Mouse (Mus musculus) hindbrain, embryonic 14.5 days (tissue): ENCODE data around the gene Lhx3. TPM values are rescaled to one million over a fixed set of nuclear protein-coding genes. Genes with fewer than 3 reads are reported as not detected.

Source experiments
- ATAC-seq: fragments of 200-750 bp; cut with Nextera tagmentation; 2 replicates; pipeline ENCODE4 v1.8.0; 2017; ENCODE audit warnings: moderate number of reproducible peaks, mild to moderate bottlenecking, moderate TSS enrichment, moderate library complexity; ENCODE audit not compliant: low FRiP score
- DNase-seq: peaks from one replicate; pipeline ENCODE4 v3.0.0-alpha.2; 2015; ENCODE audit warnings: low spot score
- H3K27ac ChIP-seq: fragments of 300-500 bp; sonication (generic); 2 replicates; pipeline ENCODE4 v1.5.1; 2014; ENCODE audit warnings: mild to moderate bottlenecking, moderate library complexity
- H3K27me3 ChIP-seq: fragments of 300-500 bp; sonication (generic); 2 replicates; pipeline ENCODE4 v1.6.1; 2014; ENCODE audit warnings: mild to moderate bottlenecking, low read length, mixed read lengths; ENCODE audit not compliant: control insufficient read depth, insufficient read depth
- H3K36me3 ChIP-seq: fragments of 300-500 bp; sonication (generic); replicated peaks from 2 replicates; pipeline ENCODE4 v1.6.1; 2014; ENCODE audit not compliant: control insufficient read depth, insufficient read depth
- H3K4me1 ChIP-seq: fragments of 300-500 bp; sonication (generic); replicated peaks from 2 replicates; pipeline ENCODE4 v1.6.1; 2014; ENCODE audit warnings: antibody characterized with exemption, low read length, mixed read lengths; ENCODE audit not compliant: control insufficient read depth, insufficient read depth
- H3K4me2 ChIP-seq: fragments of 300-500 bp; sonication (generic); replicated peaks from 2 replicates; pipeline ENCODE4 v1.6.1; 2014; ENCODE audit warnings: mild to moderate bottlenecking, moderate library complexity
- H3K4me3 ChIP-seq: fragments of 300-500 bp; sonication (generic); replicated peaks from 2 replicates; pipeline ENCODE4 v1.5.1; 2014; ENCODE audit warnings: mild to moderate bottlenecking, low read length
- H3K9ac ChIP-seq: fragments of 300-500 bp; sonication (generic); 2 replicates; pipeline ENCODE4 v1.6.1; 2014
- H3K9me3 ChIP-seq: fragments of 300-500 bp; sonication (generic); 2 replicates; pipeline ENCODE4 v1.6.1; 2016; ENCODE audit warnings: low read length; ENCODE audit not compliant: control insufficient read depth
- WGBS: fragments of 180-500 bp; shearing (Covaris S2); extraction: QIAGEN DNeasy Blood & Tissue Kit; methylation state at CpG from one replicate; pipeline ENCODE4 v1.1.7; 2014; 5-methylcytosine and 5-hydroxymethylcytosine counted together
- polyA plus RNA-seq: library from polyadenylated mRNA; unstranded; fragments of >200 nt; fragmentation: Nextera tagmentation; extraction: Ambion mirVana; gene quantifications from 2 replicates; pipeline ENCODE4 v1.2.1, GENCODE M21; 2014

Lhx3 gene
- polyA plus RNA-seq, 1 experiment from 2014 or later = 5.8 TPM

DNA sequence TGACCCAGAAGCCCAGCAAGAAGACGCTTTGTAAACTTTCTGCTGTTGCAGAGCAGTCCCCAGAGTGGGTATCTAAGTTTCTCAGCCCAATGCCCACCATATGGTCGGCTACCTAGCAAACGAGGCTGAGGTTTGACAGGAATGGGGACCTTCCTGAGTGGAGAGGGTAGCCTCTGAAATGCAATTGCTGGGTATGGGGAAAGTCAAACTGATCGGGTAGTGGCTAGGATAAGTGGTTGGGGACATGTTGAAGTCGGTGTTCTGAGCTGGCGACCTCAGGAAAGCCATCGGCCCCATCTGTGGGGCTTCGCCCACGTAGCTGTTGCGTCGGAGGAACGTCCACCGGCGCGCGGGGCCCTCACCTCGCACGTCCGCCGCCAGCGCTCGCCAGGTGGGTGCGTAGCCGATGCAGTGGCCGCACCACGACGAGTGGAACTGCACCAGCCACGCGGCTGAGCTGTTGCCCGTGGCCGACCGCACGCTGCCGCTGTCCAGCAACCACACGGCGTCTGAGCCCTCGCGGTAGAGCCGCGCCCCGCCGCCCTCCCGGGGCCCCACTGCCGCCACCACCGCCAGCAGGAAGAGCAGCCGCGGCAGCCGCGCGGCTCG is 28.7 kb upstream of the Lhx3 start:
- ATAC-seq = peak; percentile 78
- H3K27me3 ChIP-seq = no peaks in the 10 kb centered on the region
- peak overlapping the region; percentile 97 for H3K4me3 ChIP-seq
- H3K36me3 ChIP-seq = no peaks in the 10 kb centered on the region
- peaks cover 9% of the 10 kb centered on the region for H3K4me1 ChIP-seq
- no peaks in the 10 kb centered on the region for H3K9me3 ChIP-seq
- WGBS = under 1% methylated on average over 49 of the region's 51 CpGs
- H3K4me2 ChIP-seq = peak overlapping the region; percentile 93
- peak overlapping the region; percentile 91 for H3K9ac ChIP-seq
- peak; percentile 29 for DNase-seq
- peak overlapping the region; percentile 86 for H3K27ac ChIP-seq

DNA sequence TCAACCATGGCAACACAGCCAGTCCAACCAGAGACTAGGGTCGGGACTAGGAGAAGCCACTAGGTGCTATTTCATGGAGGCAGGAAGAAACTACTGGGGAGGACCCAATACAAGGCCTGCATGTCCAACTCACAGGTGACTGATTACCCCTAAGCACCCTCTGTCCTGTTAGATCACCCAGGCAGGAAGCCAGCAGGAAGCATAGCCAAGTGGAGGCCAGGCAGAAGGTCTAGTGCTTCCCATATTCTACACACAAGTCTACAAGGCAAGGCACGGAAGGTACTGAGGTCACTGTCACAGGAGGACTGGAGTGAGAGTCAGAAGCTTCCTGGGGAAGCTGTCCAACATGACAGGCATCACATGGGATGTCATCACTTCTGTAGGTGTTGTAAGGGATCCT is 26.7 kb upstream of the Lhx3 start:
- H3K4me3 ChIP-seq = no peak overlapping the region
- ATAC-seq = no peak
- H3K27me3 ChIP-seq = no peaks in the 10 kb centered on the region
- no peak overlapping the region for H3K27ac ChIP-seq
- H3K4me2 ChIP-seq = no peak overlapping the region
- H3K36me3 ChIP-seq = no peaks in the 10 kb centered on the region
- H3K9me3 ChIP-seq = no peaks in the 10 kb centered on the region
- 91% methylated on average over 2 of the region's 2 CpGs for WGBS
- DNase-seq = no peak
- peaks cover 9% of the 10 kb centered on the region for H3K4me1 ChIP-seq
- no peak overlapping the region for H3K9ac ChIP-seq

DNA sequence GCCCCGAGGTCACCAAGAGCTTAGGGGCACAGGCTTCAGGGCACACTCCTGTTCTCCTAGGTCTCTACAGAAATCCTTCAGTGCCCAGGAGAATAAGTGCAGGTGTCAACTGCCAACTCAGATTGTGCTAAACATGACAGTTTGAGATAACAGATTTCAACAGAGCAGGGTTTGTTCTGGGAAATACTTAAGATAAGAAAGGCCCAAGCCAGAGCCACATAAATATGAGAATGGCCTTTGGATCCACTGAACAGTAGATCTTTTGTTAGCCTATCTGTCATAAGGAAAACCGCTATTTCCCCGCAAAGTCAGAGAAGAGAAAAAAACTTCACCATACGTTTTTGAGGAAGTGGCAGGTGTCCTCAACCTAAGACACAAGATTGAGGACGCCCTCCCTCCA is 26.2 kb upstream of the Lhx3 start:
- Histone ChIP-seq H3K4me1 (peaks cover 9% of the 10 kb centered on the region), H3K36me3 (no peaks in the 10 kb centered on the region), H3K4me3 (no peak overlapping the region), H3K27ac (no peak overlapping the region), H3K4me2 (no peak overlapping the region), H3K9me3 (no peaks in the 10 kb centered on the region), H3K9ac (no peak overlapping the region), H3K27me3 (no peaks in the 10 kb centered on the region)
- no peak for ATAC-seq
- WGBS = 89% methylated on average over 5 of the region's 5 CpGs
- no peak for DNase-seq

- H3K9me3 ChIP-seq = no peaks in the 10 kb centered on the region
- no peak overlapping the region for H3K4me3 ChIP-seq
- no peak for DNase-seq
- no peak for ATAC-seq
- H3K36me3 ChIP-seq = 0 out of 2 replicates have a peak, but pooled peaks cover 1% of the 10 kb centered on the region
- H3K9ac ChIP-seq = no peak overlapping the region
- H3K4me1 ChIP-seq = peaks cover 5% of the 10 kb centered on the region
- no peak overlapping the region for H3K27ac ChIP-seq
- no peaks in the 10 kb centered on the region for H3K27me3 ChIP-seq
- WGBS = 93% methylated on average over 3 of the region's 3 CpGs
- no peak overlapping the region for H3K4me2 ChIP-seq
Measured at GRCm38 (mm10) chr2:26231366-26231765, 23.3 kb upstream of the Lhx3 start.

GRCm38 (mm10) chr2:26230253-26230652 is 22.2 kb upstream of the Lhx3 start:
- no peak for DNase-seq
- no peak overlapping the region for H3K4me2 ChIP-seq
- peaks cover 12% of the 10 kb centered on the region; the same call in 1 of the 2 replicates for H3K36me3 ChIP-seq
- H3K9ac ChIP-seq = no peak overlapping the region
- no peaks in the 10 kb centered on the region for H3K27me3 ChIP-seq
- no peak overlapping the region for H3K4me3 ChIP-seq
- no peaks in the 10 kb centered on the region for H3K9me3 ChIP-seq
- H3K27ac ChIP-seq = no peak overlapping the region
- no peak for ATAC-seq
- 74% methylated on average over 4 of the region's 4 CpGs for WGBS
- no peaks in the 10 kb centered on the region for H3K4me1 ChIP-seq

GRCm38 (mm10) chr2:26227788-26228187 is 19.7 kb upstream of the Lhx3 start:
- H3K36me3 ChIP-seq = peaks cover 34% of the 10 kb centered on the region
- no peak overlapping the region for H3K4me2 ChIP-seq
- 76% methylated on average over 1 of the region's 1 CpGs for WGBS
- H3K4me1 ChIP-seq = no peaks in the 10 kb centered on the region
- ATAC-seq (peak; percentile 85), DNase-seq (peak; percentile 85)
- H3K9ac ChIP-seq = no peak overlapping the region
- H3K27me3 ChIP-seq = no peaks in the 10 kb centered on the region
- no peak overlapping the region for H3K27ac ChIP-seq
- H3K9me3 ChIP-seq = no peaks in the 10 kb centered on the region
- H3K4me3 ChIP-seq = no peak overlapping the region

DNA sequence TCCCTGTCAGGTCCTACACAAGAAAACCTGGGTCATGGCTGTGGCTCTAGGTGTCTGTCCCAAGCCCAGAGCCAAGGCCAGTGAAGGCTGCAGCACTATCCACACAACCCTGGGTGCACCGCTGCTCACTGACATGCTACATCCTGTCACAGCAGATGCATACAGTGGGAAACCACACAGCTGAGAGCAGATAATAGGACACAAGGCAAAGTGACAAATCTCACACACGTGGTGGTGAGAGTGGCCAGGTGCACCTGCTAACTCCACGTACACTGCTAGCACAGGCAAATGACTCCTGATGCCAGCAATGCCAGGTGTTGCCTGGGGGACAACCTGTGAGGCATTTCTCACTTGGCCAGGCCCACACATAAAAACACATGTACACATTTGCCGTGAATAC is 17.2 kb upstream of the Lhx3 start:
- Histone ChIP-seq H3K9me3 (no peaks in the 10 kb centered on the region), H3K4me3 (no peak overlapping the region), H3K9ac (no peak overlapping the region), H3K4me2 (no peak overlapping the region), H3K27me3 (no peaks in the 10 kb centered on the region), H3K4me1 (no peaks in the 10 kb centered on the region), H3K27ac (no peak overlapping the region), H3K36me3 (peaks cover 60% of the 10 kb centered on the region)
- ATAC-seq (no peak), DNase-seq (no peak)
- 90% methylated on average over 4 of the region's 4 CpGs for WGBS

GRCm38 (mm10) chr2:26223961-26224360 is 15.9 kb upstream of the Lhx3 start:
- DNase-seq (no peak), ATAC-seq (no peak)
- H3K36me3 ChIP-seq = peaks cover 72% of the 10 kb centered on the region
- no peak overlapping the region for H3K4me2 ChIP-seq
- H3K27me3 ChIP-seq = no peaks in the 10 kb centered on the region
- no peak overlapping the region for H3K4me3 ChIP-seq
- H3K9ac ChIP-seq = no peak overlapping the region
- no peak overlapping the region for H3K27ac ChIP-seq
- 82% methylated on average over 3 of the region's 3 CpGs for WGBS
- no peaks in the 10 kb centered on the region for H3K9me3 ChIP-seq
- H3K4me1 ChIP-seq = no peaks in the 10 kb centered on the region

GRCm38 (mm10) chr2:26214526-26214925 is 6.4 kb upstream of the Lhx3 start:
- 28% methylated on average over 3 of the region's 3 CpGs for WGBS
- peak; percentile 60 for DNase-seq
- no peak overlapping the region for H3K27ac ChIP-seq
- no peaks in the 10 kb centered on the region for H3K27me3 ChIP-seq
- H3K4me1 ChIP-seq = no peaks in the 10 kb centered on the region
- peaks cover 76% of the 10 kb centered on the region for H3K36me3 ChIP-seq
- no peak; the same call in 1 of the 2 replicates for ATAC-seq
- H3K9me3 ChIP-seq = 0 out of 2 replicates have a peak, but pooled peaks cover 4% of the 10 kb centered on the region
- no peak overlapping the region for H3K4me3 ChIP-seq
- H3K9ac ChIP-seq = no peak overlapping the region
- H3K4me2 ChIP-seq = no peak overlapping the region

DNA sequence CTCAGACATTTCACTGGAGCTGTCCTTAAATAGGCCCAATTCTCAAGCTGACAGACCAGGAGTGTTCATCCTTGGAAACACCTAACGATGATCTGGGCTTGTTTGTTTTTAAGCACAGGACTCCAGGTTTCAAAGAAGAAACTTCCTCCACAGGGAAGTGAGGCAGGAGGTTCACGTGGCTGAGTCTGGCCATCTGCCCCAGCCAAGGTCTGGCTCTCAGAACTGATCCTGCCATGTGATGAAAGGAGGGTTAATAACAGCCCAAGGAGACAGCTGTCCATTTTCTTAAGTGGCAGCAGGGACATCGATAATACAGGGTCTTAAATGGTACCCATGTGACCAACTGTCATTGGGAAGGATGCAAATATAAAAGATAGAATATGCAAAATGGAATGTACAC is 1.5 kb upstream of the Lhx3 start:
- Histone ChIP-seq H3K27ac (no peak overlapping the region), H3K27me3 (peaks cover 43% of the 10 kb centered on the region), H3K4me1 (peaks cover 10% of the 10 kb centered on the region; the same call in 1 of the 2 replicates), H3K36me3 (peaks cover 46% of the 10 kb centered on the region), H3K9me3 (0 out of 2 replicates have a peak, but pooled peaks cover 4% of the 10 kb centered on the region), H3K4me2 (no peak overlapping the region), H3K9ac (no peak overlapping the region), H3K4me3 (no peak overlapping the region)
- no peak for DNase-seq
- 62% methylated on average over 3 of the region's 3 CpGs for WGBS
- ATAC-seq = no peak
